Mouse (Mus musculus) monocyte, adult 2 months (primary cell): ENCODE data around the gene Armh4.

ENCODE experiments used
- DNase-seq, 2 experiments: peaks; one replicate each; pipeline ENCODE4 v3.0.0; 2022; ENCODE audit warnings: low spot score in 2 of 2, low read depth in 1 of 2

The Armh4 gene

DNA sequence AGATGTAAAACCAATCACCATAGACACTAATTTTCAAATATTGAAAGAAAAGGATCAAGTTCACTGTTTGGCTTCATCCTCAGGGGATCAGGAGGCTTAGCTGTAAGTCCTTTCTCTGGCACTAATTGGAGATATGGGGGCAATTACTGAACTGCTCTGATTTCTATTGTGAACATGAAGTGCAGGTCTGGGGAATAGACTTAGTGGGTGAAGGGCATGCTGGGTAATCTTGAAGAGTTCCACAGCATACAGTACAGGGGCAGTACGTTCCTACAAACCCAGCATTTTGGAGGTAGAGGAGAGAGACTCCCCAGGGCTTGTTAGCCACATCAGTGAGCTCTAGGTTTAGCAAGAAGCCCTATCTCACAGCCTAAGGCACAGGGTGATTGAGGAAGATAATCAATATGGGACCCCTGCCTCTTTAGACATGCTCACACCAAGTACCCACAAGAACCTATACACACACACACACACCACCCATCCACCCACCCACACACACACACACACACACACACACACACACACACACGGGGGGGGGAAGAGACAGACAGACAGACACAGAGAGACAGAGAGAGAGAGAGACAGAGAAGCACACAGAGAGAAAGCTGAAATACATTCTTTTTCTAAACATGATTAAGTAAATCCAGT lies 44.6 kb downstream of the Armh4 start:
- no peak for DNase-seq

DNA sequence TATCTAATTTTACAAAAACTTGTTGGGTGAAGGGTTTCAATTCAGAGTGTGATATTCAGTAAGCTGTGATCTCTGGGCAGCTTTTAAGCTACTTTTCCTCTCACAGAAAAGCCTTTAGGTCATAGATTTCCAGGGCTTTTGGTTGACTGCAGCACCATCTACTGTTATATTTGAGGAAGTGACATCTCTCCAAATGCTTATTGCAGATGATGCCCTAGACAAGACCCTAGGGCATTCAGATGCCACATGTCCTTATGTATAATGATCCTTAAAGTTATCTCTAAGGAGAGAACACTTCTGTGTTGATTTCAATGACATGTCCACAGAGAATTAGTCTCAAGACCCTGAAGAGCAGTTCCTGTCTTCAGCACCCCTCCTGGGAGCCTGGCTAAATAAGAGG lies 49.2 kb downstream of the Armh4 start:
- DNase-seq: no peak

DNA sequence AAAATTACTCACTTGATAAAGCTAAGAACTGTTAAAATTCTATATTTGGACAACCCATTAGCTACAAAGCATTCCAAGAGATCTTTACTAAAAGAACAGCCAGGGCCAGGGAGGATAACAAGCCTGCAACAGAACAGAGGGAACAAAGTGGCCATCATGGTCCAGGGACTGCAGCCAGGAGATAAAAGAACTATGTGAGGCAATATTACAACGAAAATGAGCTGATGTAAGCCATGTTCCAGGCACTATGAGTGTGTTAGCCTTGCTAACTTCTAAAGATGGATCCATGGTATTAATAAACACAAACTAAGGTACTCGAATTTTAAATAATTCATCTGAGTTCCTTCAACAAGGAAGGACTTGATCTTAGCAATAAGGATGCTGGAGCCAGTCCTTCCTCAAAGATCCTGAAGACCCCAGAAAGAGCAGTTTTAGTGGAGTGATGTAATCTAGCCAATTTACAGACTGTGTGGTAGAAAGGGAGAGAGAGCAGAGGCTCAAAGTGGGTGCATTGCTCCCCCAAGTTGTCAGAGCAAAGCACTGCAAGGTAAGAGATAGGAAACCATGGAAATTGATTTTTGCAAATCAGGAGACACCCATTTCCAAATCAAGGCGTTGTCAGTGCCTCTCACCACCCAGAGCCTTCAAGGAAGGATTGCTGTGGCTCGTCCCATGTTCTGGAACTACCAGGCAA lies 59.7 kb downstream of the Armh4 start:
- DNase-seq: no peak

DNA sequence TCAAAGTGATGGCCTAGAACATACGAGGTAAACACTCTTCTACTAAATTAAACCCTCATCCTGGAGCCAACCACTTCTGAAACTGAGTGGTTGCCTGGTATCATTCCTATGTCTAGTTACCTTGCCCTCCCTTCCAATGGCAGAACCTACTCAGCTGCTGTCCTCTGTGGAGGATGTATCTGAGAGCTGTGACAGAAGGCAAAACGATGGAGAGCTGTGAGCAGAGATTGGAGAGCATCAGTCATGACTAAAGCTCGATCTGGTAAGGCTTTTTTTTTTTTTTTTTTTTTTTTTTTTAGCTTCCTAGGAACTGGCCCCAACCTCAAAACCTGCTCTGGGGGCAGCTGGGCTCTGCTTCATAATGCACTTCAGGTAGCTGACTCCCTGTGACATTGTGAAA lies 60.4 kb downstream of the Armh4 start:
- no peak for DNase-seq

DNA sequence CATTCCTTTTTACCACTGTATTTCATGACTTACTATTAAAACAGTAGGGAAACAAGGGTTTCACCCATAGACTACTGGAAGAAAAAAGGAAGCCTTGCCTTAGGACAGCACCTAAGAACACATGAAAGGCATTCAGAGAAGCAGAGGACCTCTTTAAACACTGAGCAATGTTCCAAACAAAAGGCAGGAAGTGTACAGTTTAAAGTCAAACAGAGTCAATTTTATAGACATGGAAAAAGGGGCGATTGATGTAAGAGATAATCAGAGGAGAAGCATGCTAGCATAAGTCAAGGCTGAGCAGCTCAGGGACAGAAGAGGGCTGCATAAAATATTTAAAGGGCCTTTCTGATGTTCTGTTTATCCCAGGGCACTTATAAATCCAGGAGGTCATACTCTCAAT lies 61.9 kb downstream of the Armh4 start:
- no peak for DNase-seq

DNA sequence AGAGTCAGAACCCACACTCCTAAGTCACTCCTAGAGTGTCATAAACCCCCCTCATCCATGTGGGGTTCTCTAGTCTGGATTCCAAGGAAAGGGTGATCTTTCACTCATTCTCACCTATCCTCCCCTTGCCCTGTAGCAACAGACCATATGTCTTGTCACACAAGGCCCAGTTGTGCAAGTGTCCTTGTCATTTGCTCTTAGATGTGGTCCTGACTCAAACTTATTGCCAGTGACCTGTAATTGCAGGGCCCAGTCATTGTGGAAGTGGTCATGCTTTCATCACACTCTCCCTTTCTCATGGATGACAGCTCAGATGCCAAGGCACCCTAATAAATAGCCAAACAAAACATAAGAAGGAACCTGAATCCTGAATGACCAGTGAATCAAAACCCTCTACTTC lies 63.5 kb downstream of the Armh4 start:
- no peak for DNase-seq

DNA sequence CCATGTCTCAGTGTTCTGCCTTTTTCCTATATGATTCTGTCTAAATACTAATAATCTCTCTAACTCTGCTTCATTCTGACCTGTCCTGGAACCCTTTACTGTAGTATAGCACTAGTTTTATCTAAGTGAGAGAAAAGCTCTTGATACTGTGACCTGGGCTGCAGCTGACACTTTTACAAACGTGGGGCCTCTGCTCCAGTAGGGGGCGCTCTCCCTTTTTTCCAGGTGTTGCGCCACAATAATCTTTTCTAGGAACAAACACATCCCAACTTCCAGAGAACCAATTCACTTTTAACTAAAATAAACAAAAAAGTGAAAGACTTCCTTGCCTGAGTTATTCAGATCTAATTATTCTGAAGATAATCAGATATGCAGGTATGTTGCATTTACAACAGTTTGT lies 72.2 kb downstream of the Armh4 start:
- DNase-seq: no peak

DNA sequence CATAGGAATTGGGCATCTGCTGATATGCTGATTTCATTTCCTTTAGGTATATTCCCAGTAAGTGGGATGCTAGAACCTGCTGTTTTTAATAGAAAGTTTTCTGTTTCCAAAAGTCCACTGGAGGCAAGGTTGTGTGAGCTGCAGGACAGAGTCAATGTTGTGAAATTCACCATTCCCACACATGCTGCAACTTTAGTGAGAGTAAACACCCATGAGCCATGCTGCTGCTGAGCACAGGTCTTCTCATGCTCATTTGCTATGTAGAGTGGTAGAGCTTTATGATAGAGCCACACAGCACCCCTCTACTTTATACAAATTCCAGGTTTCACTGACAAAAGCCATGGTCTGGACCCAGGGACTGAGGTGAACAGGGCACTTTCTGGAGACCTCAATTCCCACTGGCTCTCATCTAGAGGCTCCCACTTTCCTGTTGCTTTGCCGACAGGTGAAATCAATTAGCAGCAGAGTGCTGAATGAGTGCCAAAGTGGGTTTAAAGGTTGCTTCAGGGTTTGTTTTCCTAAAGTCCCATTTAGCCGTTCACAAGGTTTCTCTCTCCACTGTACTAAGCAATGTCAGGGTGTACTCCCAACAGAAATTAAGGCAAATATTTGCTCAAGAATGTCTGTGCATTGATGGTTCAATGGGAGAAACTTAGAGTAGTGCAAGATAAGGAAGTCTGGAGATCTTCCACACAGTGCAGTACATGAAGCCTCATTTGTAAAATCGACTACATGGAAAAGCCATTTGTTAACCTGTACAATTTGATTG lies 79.6 kb downstream of the Armh4 start:
- DNase-seq: no peak

DNA sequence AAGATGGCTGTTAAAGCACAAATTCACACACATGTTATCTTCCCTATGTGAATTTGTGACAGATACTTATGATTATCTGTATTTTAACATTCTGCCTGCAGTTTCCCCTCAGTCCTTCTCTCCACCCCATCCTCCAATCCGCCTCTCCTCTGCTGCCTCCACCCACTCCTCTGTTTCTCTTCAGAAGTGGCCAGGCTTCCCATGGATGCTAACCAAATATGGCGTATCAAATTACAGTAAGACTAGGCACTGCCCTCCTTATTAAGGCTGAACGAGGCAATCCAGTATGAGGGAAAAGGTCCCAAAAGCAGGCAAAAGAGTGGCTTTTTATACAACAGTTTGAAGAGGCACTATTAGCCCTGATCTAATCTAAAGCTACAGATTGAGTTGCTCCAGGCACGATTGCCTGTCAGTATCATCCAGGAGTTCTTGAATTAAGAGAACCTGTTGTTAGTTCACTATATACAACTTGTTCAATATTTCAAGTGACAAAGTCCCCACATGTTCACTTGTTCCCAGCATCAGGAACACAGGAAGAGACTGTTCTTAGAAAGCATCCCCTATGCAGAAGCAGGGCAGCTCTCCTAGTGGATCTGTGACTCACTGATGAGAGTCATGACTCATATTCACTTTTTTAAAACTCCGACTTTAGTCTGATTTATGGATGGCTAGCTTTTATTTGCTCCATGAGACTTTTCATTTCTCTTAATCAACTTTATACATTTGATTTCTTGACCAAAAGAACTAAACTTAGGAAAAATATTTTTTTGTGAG lies 103.5 kb downstream of the Armh4 start:
- no peak for DNase-seq

DNA sequence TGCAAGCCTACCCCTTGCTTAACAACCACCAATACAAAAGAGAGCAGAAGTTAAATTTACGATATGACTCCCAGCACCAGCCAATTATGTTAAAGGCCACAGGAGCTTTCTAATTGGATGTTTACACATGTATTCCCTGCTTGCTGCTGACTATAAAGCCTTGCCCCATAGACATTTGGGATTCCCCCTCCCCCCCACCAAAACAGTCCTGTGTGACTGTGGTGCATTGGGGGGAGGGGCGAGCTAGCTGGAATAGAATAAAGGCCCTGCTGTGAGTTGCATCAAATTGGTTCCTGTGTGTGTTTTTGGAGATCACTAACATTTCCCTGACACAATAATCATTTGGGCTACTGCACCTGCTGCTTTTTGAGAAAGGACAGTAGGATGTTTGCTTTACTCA lies 106.6 kb downstream of the Armh4 start:
- no peak for DNase-seq

DNA sequence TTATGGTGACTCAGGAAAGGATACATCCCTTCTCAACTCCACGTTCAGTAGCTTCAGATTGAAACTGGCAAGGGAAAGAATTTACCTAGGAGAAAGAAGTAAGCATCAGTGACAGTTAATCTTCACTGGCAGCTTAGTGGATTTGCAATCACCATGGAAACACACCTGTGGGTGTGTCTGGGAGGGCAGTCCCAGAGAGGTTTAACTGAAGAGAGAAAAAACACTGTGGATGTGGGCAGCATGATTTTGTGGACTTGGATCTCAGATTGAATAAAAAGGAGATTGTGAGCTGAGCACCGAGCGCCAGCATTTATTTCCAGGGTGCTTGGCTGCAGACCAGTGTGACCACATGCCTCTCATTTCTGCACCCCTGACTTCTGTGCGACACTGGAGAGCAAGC lies 122.7 kb downstream of the Armh4 start:
- DNase-seq: no peak

DNA sequence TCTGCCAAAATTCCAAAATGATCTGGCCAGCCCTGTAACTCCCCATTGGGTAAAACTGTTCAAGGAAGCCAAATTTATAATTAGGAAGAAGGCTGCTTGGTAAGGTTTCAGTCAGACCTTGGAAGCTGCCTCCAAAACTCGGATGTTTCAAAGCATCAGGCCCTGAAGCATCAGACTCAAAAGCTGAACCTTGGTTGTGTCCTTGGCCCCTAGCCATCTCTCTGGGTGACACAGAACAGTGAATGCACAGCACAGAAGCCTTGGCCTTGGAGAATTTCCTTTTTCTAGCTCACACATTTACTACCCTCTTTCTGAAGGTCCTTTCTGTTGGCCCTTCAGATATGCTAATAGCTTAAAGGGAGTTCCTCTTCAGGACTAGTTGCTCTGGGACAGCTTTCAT lies 134.0 kb downstream of the Armh4 start:
- DNase-seq: no peak

DNA sequence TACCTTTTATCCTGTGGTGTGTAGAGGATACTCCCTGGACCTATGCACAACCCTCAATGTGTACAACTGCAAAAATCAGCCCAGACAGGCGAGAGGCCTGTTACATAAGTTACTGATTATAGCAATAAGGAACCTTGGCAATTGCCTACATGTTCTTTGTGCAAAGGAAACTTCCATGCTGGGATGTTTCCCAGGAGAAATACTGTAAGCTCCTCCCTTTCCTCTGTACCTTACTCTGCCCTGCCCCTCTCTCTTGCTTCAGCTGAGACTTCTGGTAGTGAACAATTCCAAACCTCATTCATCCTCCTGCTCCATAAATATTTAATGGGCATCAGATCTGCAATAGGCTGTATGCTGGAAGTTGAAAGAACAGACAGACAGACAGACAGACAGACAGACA lies 145.8 kb downstream of the Armh4 start:
- DNase-seq: no peak

DNA sequence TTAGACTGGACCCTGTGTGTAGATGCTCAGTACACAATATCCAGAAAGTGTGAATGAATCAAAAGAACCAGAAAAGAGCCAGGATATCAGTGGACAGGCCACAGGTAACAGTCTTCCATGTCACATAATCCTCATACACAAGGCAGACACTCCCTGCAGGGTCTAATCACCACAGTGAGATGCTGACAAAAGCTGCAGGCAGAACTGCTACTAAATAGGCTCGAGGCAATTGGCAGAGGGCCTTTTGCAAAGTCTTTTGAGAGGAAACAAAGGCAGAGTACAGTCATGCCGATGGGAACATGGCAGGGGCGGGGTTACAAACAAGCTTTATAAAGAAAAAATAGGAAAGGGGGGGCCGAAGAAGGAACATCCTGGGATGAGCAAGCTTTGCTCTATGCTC lies 157.1 kb downstream of the Armh4 start:
- DNase-seq: no peak
